In the genomic region with DNA sequence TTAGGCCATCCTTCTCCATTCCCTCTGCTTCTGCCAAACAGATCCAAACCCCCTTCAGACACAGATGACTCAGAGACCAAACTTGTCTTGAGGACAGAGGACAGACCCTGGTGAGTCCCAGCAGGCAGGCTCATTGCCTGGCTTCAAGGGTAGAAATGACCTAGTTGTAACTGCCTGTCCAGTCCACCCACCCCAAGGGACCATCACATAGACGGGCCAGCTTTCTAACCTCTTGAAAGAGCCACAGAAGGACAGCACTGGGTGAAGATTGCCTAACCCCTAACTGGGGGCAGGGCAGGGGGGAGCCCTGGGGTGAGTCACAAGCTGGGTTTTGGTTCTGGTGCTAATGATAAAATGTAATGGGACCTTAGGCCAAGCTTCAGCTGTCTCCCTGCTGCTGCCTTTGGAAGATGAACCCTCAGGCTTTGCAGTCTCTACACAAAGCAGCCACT, we compare ENCODE assay signal across 8 mouse cellular contexts. TPM values are rescaled to one million over a fixed set of nuclear protein-coding genes. Genes with fewer than 3 reads are reported as not detected.
DNase-seq lines count a peak whose midpoint lies in the region.

No protein-coding gene starts in this region.

- peak; percentile 42 for DNase-seq in adrenal gland, postnatal 10 days
- no peak for DNase-seq in adrenal gland, adult 18-20 months (ENCODE audit: low spot score in 2 of 2)
- DNase-seq in 3134 (ENCODE audit: extremely low read depth, insufficient read length, low spot score) = peak; percentile 42
- peak; percentile 84 for DNase-seq in gastrocnemius, postnatal 25 days
- peak; percentile 23 to 47 for DNase-seq in kidney, postnatal 36 days
- no peak for DNase-seq in thymus, postnatal 4 days
- DNase-seq in left cerebral cortex, adult 8-10 months (ENCODE audit: low spot score in 2 of 2) = no peak
- no peak for DNase-seq in embryo, embryonic 9.5 days (ENCODE audit: extremely low spot score)

RNA-seq across cellular contexts. Expression of gene Dpt, which starts 2.1 kb away (rescaled TPM):
- total RNA-seq in adrenal gland, postnatal 10 days (2021) = 10 to 100 TPM; 73.5 to 90.4 TPM
- 100 to 1,000 TPM in 1 of 2 experiments, 10 to 100 TPM in 1; 23.7 to 109 TPM for total RNA-seq in adrenal gland, adult 18-20 months (2021)
- 100 to 1,000 TPM in 1 of 2 experiments, 10 to 100 TPM in 1; 51.1 to 109 TPM for total RNA-seq in gastrocnemius, postnatal 25 days (2021)
- total RNA-seq in left cerebral cortex, adult 8-10 months (2022) = under 1 TPM in 3 of 4 experiments, not detected in 1; 0.18 to 0.42 (median 0.21) TPM

Comparison
In these comparisons a context has a peak if more than half of its experiments do, and no peak if none do; other contexts are left out.
1. DNase-seq: peak in adrenal gland, postnatal 10 days (single experiment), 3134 (single experiment), gastrocnemius, postnatal 25 days (single experiment) and kidney, postnatal 36 days (2 of 2); none in adrenal gland, adult 18-20 months (0 of 2), thymus, postnatal 4 days (single experiment), left cerebral cortex, adult 8-10 months (0 of 2) and embryo, embryonic 9.5 days (single experiment).
2. RNA of gene Dpt, which starts 2.1 kb away (total RNA-seq): 51.1 to 109 TPM in gastrocnemius, postnatal 25 days, 23.7 to 109 TPM in adrenal gland, adult 18-20 months and 73.5 to 90.4 TPM in adrenal gland, postnatal 10 days; 0.18 to 0.42 TPM in left cerebral cortex, adult 8-10 months; every median in the first group is over 10 times any median in the second.